Mouse (Mus musculus): ENCODE measurements at regions not wholly inside any gene's neighbourhood (a gene's known extent, or its start where the extent isn't known, plus 50 kb on each side); places are given as distances from the start of the nearest gene placed in this dataset.

DNA sequence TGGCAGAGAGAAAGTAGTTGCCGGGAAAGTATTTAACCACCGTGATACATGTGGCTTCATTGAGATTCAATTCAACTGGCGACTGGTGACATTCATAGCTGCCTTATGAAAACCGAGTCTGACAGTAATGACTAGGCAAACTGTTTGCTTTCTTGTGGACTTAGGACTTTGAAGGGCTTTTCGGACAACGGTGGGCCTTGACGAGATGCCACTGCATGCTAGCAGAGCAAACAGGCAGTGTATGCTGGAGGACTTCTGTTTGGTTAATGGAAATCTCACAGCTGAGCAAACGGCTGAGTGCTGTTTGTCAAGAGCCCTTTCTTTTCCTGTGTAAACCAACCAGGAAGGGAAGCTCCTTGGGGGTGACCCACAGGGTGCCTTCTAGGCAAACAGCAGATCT is 213.7 kb upstream of the Tgfbr2 start:
- ChIA-PET POLR2A (interaction anchor here (0.7 kb wide), 2 partner anchors 37 to 1329 kb away, joined by 3 read pairs; no protein-coding TSS in a partner anchor), CTCF (interaction anchor here (0.7 to 1.0 kb wide), 2 partner anchors 24 to 213 kb away, joined by 3 to 4 read pairs; partner anchors contain the start of gene Tgfbr2)
- no peaks in the 10 kb centered on the region for H3K27me3 ChIP-seq
- DNase-seq (ENCODE audit: low read depth, low spot score): no peak
- no peak for ATAC-seq
- in situ Hi-C loops (cut with MboI; ENCODE audit: low pct_unique_long_range_greater_than_20kb): loop anchor here (10.0 kb wide), 1 partner anchor 304 kb away; no protein-coding TSS in a partner anchor
- no peak for TF ChIP-seq CTCF (IDR thresholded peaks at IDR 0.05)

DNA sequence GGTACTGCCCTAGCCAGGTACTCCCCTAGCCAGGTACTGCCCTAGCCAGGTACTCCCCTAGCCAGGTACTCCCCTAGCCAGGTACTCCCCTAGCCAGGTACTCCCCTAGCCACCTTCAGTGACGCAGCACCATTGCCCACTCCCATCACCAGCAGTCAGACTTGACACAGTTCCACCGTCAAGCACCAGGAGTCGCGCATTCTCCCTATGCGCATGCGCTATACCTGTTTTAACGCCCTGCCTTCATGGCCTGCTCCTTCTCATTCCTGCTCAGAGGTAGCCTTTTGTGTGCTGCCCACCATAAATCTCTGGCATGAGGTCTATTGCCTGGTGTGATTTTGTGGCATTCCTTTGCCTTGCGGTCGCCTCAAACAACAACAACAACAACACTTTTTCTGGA is 212.9 kb upstream of the Tgfbr2 start:
- no peak for TF ChIP-seq CTCF (IDR thresholded peaks at IDR 0.05)
- ChIA-PET CTCF (no interaction called here), POLR2A (no interaction called here)
- H3K27me3 ChIP-seq: no peaks in the 10 kb centered on the region
- ATAC-seq: no peak
- in situ Hi-C loops (cut with MboI; ENCODE audit: low pct_unique_long_range_greater_than_20kb): loop anchor here (10.0 kb wide), 1 partner anchor 303 kb away; no protein-coding TSS in a partner anchor
- no peak for DNase-seq (ENCODE audit: low read depth, low spot score)

DNA sequence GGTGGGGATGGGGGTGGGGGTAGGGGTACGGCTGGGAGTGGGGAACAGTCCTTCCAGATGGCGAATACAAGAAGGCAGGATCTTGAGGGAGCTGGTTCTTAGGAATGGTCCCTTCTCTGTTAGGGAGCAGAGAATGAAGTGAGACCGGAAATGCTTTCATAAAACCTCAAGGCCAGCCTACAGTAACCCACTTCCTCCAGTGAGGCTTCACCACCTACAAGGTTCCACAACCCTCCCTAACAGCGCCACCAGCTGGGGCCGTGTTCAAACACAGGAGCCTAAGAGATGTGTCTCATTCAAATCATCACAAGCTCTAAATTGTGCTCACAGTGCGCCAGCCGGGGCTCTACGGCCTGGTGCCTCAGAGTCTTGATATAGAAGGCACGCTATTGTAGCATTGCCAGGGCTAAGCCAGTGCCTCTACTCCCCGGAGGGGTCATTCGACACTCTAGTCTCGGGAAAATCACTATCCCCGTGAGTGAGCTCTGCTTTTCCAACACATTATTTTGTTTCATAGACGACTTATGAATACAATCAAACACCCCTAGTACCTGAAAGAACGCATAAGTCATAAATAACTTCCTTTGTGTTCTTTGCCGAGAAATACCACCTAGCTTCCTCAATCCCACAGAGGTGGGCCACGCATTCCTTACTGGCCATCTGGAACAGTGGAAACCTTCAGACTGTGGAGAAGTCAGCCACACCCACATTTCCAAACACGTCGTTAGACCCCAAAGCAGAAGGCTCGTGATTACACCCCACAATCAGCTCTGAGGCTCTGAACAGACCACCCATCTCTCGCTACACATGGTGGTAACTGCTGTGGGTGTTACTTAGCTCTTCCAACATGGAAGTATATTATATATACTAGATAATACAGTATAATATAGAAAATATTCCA is 209.3 kb upstream of the Tgfbr2 start:
- POLR2A ChIA-PET: interaction anchor here (1.2 kb wide), 1 partner anchor 260 kb away, joined by 3 read pairs; no protein-coding TSS in a partner anchor
- TF ChIP-seq CTCF (IDR thresholded peaks at IDR 0.05): peak; percentile 87
- in situ Hi-C loops (cut with MboI; ENCODE audit: low pct_unique_long_range_greater_than_20kb): loop anchor here (5.0 to 10.0 kb wide), 2 partner anchors 162 to 300 kb away; no protein-coding TSS in a partner anchor
- peak; percentile 53 for DNase-seq (ENCODE audit: low read depth, low spot score)
- peak; percentile 78 for ATAC-seq
- CTCF ChIA-PET: interaction anchor here (0.7 to 2.3 kb wide), 21 partner anchors 11 to 332 kb away, joined by 3 to 19 read pairs (median 3); partner anchors contain the start of gene Tgfbr2
- no peaks in the 10 kb centered on the region for H3K27me3 ChIP-seq

DNA sequence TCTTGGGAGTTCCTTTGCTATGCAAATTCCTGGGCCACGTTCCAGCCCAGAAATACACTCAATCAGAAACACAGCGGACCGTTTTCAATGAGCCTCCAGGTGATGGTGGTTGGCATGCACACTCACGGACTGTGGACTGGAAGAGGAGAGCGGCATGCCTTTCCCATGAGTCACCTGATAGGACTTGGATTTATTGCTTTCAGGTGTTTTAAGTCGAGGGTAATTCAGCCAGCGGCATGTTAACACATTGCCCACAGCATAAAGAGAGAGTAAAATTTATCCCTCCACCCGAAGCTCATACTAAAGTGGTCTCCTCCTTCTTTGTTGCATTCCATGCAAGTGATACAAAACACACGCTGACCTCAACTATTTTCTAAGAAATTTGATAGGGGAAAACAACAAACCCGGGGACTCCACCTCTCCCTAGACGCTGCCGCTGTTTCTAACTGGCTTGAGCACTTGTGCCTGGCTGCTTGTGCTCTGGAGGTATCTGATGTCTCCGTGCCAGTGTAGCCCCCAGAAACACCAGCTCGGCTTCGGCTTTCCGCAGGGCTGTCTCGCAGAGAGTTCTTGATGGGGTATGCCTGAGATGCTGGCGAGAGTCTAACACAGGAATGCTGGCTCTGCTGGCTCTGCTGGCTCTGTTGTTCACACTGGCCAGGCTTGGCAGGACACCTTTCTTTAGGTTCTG is 208.4 kb upstream of the Tgfbr2 start:
- POLR2A ChIA-PET: interaction anchor here (0.8 kb wide), 1 partner anchor 15 kb away, joined by 3 read pairs; no protein-coding TSS in a partner anchor
- in situ Hi-C loops (cut with MboI; ENCODE audit: low pct_unique_long_range_greater_than_20kb): loop anchor here (5.0 to 10.0 kb wide), 2 partner anchors 161 to 299 kb away; no protein-coding TSS in a partner anchor
- CTCF ChIA-PET: interaction anchor here (0.8 to 2.3 kb wide), 17 partner anchors 12 to 331 kb away, joined by 3 to 19 read pairs (median 3); partner anchors contain the start of gene Tgfbr2
- ATAC-seq: peak; percentile 87
- TF ChIP-seq CTCF (IDR thresholded peaks at IDR 0.05): no peak
- H3K27me3 ChIP-seq: no peaks in the 10 kb centered on the region
- peak; percentile 87 for DNase-seq (ENCODE audit: low read depth, low spot score)

DNA sequence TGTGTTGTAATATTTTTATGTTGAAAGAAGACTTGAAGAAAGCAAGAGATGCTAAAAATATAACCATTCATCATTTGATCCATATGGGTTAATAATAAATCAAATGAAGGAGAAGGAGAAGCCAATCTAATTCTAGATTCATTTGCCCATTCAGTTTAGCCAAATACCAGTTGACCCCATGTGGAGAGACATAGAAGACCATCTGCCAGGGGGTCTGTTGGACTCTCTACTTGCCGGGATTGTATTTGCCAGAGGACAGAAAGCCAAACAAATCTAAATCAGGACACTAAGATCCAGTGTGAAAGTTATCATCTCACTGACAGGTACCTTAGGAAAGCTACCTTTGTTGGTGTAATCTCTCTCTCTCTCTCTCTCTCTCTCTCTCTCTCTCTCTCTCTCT is 202.5 kb upstream of the Tgfbr2 start:
- ChIA-PET POLR2A (no interaction called here), CTCF (interaction anchor here (1.5 kb wide), 1 partner anchor 73 kb away, joined by 4 read pairs; no protein-coding TSS in a partner anchor)
- no peaks in the 10 kb centered on the region for H3K27me3 ChIP-seq
- ATAC-seq (no peak), DNase-seq (ENCODE audit: low read depth, low spot score) (no peak)
- in situ Hi-C loops (cut with MboI; ENCODE audit: low pct_unique_long_range_greater_than_20kb): no loop called here
- TF ChIP-seq CTCF (IDR thresholded peaks at IDR 0.05): no peak

DNA sequence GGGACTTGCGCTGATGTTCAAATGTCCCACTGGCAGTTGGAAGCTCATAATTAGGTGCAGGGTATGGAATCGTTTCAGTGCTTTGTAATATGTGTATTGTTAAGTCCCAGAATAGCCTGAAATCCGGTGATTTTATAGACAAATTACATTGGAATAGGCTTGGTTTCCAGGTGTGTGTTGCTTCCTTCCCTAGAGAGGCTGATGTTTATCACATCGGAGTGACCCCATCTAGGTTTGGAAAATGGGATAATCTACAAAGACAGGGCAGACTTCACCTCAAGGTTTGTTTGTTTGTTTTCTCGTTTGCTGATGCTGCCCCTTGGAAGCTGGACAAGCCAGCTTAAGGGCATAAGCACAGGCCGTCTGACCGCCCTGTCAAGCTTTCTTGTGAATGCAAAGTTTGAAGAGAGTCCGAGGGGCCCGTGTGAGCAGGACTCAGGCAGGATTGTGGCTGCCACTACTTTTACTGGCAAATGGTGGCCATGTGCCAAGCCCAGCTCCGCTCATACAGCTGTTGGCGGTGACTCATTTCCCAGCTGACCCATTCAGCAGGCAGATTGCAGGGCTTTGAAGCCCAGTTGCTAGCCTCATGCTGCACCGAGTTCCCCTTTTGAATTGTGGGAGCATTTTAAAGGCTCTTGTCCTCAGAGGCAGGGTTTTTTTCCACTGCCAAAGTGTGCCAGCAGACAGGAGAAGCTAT is 200.6 kb upstream of the Tgfbr2 start:
- POLR2A ChIA-PET: no interaction called here
- DNase-seq (ENCODE audit: low read depth, low spot score) (peak; percentile 78), ATAC-seq (peak; percentile 93)
- CTCF ChIA-PET: interaction anchor here (0.6 to 1.9 kb wide), 3 partner anchors 11 to 269 kb away, joined by 3 to 6 read pairs (median 3); no protein-coding TSS in a partner anchor
- in situ Hi-C loops (cut with MboI; ENCODE audit: low pct_unique_long_range_greater_than_20kb): no loop called here
- TF ChIP-seq CTCF (IDR thresholded peaks at IDR 0.05): no peak
- H3K27me3 ChIP-seq: no peaks in the 10 kb centered on the region

DNA sequence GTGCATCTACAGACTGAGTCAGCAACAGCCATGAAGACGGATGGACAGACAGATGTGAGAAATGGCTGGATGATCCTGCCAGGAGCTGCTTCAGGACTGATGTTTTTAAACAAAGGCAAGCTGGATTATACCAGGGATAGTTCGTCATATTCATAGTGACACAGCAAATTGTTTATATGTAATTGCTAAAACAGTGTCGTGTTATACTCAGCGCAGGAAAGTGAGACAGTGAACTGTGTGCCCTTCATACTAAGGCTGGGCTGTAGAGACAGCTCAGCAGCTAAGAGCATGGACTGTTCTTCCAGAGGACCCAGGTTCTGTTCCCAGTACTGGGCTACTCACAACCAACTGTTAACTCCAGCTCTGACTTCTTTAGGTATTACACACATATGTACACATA is 199.2 kb upstream of the Tgfbr2 start:
- H3K27me3 ChIP-seq: no peaks in the 10 kb centered on the region
- DNase-seq (ENCODE audit: low read depth, low spot score) (no peak), ATAC-seq (no peak)
- in situ Hi-C loops (cut with MboI; ENCODE audit: low pct_unique_long_range_greater_than_20kb): no loop called here
- ChIA-PET POLR2A (interaction anchor here (0.9 kb wide), 1 partner anchor 201 kb away, joined by 3 read pairs; no protein-coding TSS in a partner anchor), CTCF (no interaction called here)
- TF ChIP-seq CTCF (IDR thresholded peaks at IDR 0.05): no peak

DNA sequence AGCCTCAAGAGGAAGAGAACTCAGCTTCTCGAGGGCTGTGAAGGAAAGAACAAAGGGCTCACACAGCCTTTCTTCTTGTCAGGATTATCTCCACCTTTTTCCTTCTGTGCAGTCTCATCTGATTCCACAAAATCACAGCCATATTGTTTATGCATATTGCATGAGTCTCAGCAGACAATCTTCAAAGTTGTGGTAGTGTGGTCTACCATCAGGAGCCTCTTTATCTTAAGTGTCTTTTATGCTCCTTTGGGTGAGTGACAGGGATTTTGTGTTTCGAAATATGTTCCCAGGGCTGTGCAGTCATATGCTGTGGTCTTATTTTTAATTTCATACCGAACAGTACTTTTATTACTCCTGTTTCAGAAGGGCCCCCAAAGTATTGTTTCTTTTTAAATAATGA is 198.2 kb upstream of the Tgfbr2 start:
- DNase-seq (ENCODE audit: low read depth, low spot score) (no peak), ATAC-seq (no peak)
- CTCF ChIA-PET: no interaction called here
- in situ Hi-C loops (cut with MboI; ENCODE audit: low pct_unique_long_range_greater_than_20kb): no loop called here
- H3K27me3 ChIP-seq: no peaks in the 10 kb centered on the region
- POLR2A ChIA-PET: no interaction called here
- TF ChIP-seq CTCF (IDR thresholded peaks at IDR 0.05): no peak

DNA sequence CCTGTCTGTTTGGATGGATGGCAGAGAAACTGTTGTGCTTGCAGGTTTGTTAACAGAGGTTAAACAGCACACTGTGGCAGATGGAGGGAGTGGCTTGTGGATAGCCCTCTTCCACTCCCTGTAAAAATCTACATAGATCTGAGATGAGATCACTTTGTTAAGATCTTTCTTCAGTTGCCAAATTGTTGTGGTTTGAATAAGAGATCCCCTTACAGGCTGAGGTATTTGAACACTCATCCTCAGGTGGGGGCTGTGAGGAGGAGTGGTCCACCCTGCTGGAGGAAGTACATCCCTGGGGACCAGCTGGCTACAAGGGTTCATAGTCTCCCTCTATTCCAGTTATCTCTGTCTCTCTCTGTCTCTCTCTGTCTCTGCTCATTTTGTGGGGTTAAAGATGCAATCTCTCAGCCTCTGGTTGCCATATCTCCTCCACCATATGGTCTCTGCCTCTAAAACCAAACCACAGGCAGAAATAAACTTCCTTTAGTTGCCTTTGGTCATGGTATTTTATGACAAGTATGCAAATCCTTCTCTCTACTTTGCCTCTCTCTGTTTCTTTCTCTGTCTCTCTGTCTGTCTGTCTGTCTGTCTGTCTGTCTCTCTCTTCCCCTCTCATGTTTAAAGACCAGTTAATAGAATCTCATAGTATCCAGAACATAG is 194.0 kb upstream of the Tgfbr2 start:
- CTCF ChIA-PET: interaction anchor here (0.8 to 1.4 kb wide), 3 partner anchors 22 to 283 kb away, joined by 3 read pairs; no protein-coding TSS in a partner anchor
- POLR2A ChIA-PET: interaction anchor here (0.6 to 1.3 kb wide), 2 partner anchors 14 to 89 kb away, joined by 3 to 4 read pairs; no protein-coding TSS in a partner anchor
- TF ChIP-seq CTCF (IDR thresholded peaks at IDR 0.05): no peak
- H3K27me3 ChIP-seq: no peaks in the 10 kb centered on the region
- in situ Hi-C loops (cut with MboI; ENCODE audit: low pct_unique_long_range_greater_than_20kb): no loop called here
- ATAC-seq (peak; percentile 100), DNase-seq (ENCODE audit: low read depth, low spot score) (peak; percentile 77)

Measured in Patski (cell line).